Mouse (Mus musculus) MEL (cell line): ENCODE data around the gene Slc2a9. TPM values are rescaled to one million over a fixed set of nuclear protein-coding genes. Genes with fewer than 3 reads are reported as not detected.

Experiments
- DNase-seq: peaks from one replicate; pipeline ENCODE4 v3.0.0; 2011; ENCODE audit warnings: low read depth, low spot score
- H3K27ac ChIP-seq: 2 replicates; pipeline ENCODE4 v1.5.1; 2012; ENCODE audit warnings: low read depth, mild to moderate bottlenecking, control low read depth, low read length, moderate library complexity; ENCODE audit not compliant: control insufficient read depth
- H3K27me3 ChIP-seq, 2 experiments: fragments of 150-350 bp in 1 of 2; sonication (generic) in 1 of 2; 2 replicates each; pipeline ENCODE4 v1.6.1; 2012; ENCODE audit warnings: low read length in 2 of 2, mild to moderate bottlenecking in 2 of 2, improper control_type of control experiment in 1 of 2, moderate library complexity in 1 of 2; ENCODE audit not compliant: insufficient read depth in 2 of 2, control insufficient read depth in 1 of 2
- H3K36me3 ChIP-seq, 2 experiments: 2 replicates each; pipeline ENCODE4 v1.6.1; 2012 to 2014; ENCODE audit warnings: low read length in 2 of 2, improper control_type of control experiment in 1 of 2, inconsistent platforms in 1 of 2, mild to moderate bottlenecking in 1 of 2; ENCODE audit not compliant: insufficient read depth in 2 of 2, control insufficient read depth in 1 of 2
- H3K4me1 ChIP-seq, 2 experiments: fragments of 150-350 bp in 1 of 2; sonication (generic) in 1 of 2; 2 replicates each; pipeline ENCODE4 v1.6.1; 2012; ENCODE audit warnings: low read length in 2 of 2, improper control_type of control experiment in 1 of 2, mild to moderate bottlenecking in 1 of 2; ENCODE audit not compliant: insufficient read depth in 2 of 2, control insufficient read depth in 1 of 2
- H3K4me3 ChIP-seq, 2 experiments: fragments of 150-350 bp in 1 of 2; sonication (generic) in 1 of 2; 2 replicates each; pipeline ENCODE4 v1.5.1; 2012; ENCODE audit warnings: low read depth in 2 of 2, low read length in 2 of 2, mild to moderate bottlenecking in 2 of 2, moderate library complexity in 2 of 2, control low read depth in 1 of 2, improper control_type of control experiment in 1 of 2; ENCODE audit not compliant: control insufficient read depth in 1 of 2, insufficient read depth in 1 of 2
- H3K79me2 ChIP-seq: 2 replicates; pipeline ENCODE4 v1.6.1; 2012; ENCODE audit warnings: mild to moderate bottlenecking, low read length, moderate library complexity; ENCODE audit not compliant: control insufficient read depth, poor library complexity, insufficient read depth
- H3K9ac ChIP-seq: 2 replicates; pipeline ENCODE4 v1.6.1; 2012; ENCODE audit warnings: low read depth, mild to moderate bottlenecking, control low read depth, low read length, moderate library complexity; ENCODE audit not compliant: control insufficient read depth, poor library complexity, severe bottlenecking
- H3K9me3 ChIP-seq: fragments of 150-350 bp; sonication (generic); replicated peaks from 2 replicates; pipeline ENCODE4 v1.6.1; 2012; ENCODE audit warnings: mild to moderate bottlenecking, low read length, improper control_type of control experiment, moderate library complexity; ENCODE audit not compliant: insufficient read depth
- CTCF ChIP-seq, 3 experiments: IDR thresholded peaks in 2 of 3; conservative IDR thresholded peaks in 1 of 3; 2 replicates each; pipeline ENCODE4 v1.5.1; 2011 to 2012; ENCODE audit warnings: low read length in 3 of 3, low read depth in 2 of 3, mild to moderate bottlenecking in 2 of 3, improper control_type of control experiment in 1 of 3, inconsistent platforms in 1 of 3, mixed read lengths in 1 of 3, moderate library complexity in 1 of 3; ENCODE audit not compliant: control insufficient read depth in 1 of 3, insufficient read depth in 1 of 3, poor library complexity in 1 of 3, severe bottlenecking in 1 of 3
- E2F4 ChIP-seq: IDR thresholded peaks from 2 replicates; pipeline ENCODE4 v1.6.1; 2011; ENCODE audit warnings: low read depth, low read length, improper control_type of control experiment, borderline replicate concordance
- ELF1 ChIP-seq: IDR thresholded peaks from 2 replicates; pipeline ENCODE4 v1.6.1; 2014; ENCODE audit warnings: low read depth, mild to moderate bottlenecking, inconsistent platforms, low read length, improper control_type of control experiment, moderate library complexity
- EP300 ChIP-seq, 2 experiments: IDR thresholded peaks; 2 replicates each; pipeline ENCODE4 v1.6.1; 2011; ENCODE audit warnings: improper control_type of control experiment in 2 of 2, low read length in 2 of 2, low read depth in 1 of 2, mild to moderate bottlenecking in 1 of 2
- ETS1 ChIP-seq: IDR thresholded peaks from 2 replicates; pipeline ENCODE4 v1.6.1; 2012; ENCODE audit warnings: low read depth, mild to moderate bottlenecking, inconsistent platforms, low read length, improper control_type of control experiment, moderate library complexity
- GABPA ChIP-seq: IDR thresholded peaks from 2 replicates; pipeline ENCODE4 v1.6.1; 2012; ENCODE audit warnings: low read depth, mild to moderate bottlenecking, inconsistent platforms, low read length, improper control_type of control experiment, moderate library complexity
- JUND ChIP-seq: IDR thresholded peaks from 2 replicates; pipeline ENCODE4 v1.6.1; 2011; ENCODE audit warnings: low read depth, mild to moderate bottlenecking, improper control_type of control experiment, low read length
- MAFK ChIP-seq: IDR thresholded peaks from 2 replicates; pipeline ENCODE4 v1.6.1; 2011; ENCODE audit warnings: low read depth, mild to moderate bottlenecking, low read length, improper control_type of control experiment, borderline replicate concordance
- MAZ ChIP-seq: IDR thresholded peaks from 2 replicates; pipeline ENCODE4 v1.6.1; 2012; ENCODE audit warnings: low read depth, mild to moderate bottlenecking, inconsistent platforms, low read length, improper control_type of control experiment
- MEF2A ChIP-seq: IDR thresholded peaks from 2 replicates; pipeline ENCODE4 v1.6.1; 2014; ENCODE audit warnings: low read depth, mild to moderate bottlenecking, inconsistent platforms, low read length, improper control_type of control experiment; ENCODE audit not compliant: poor library complexity, insufficient replicate concordance, severe bottlenecking; ENCODE audit errors: extremely low read depth
- MXI1 ChIP-seq: IDR thresholded peaks from 2 replicates; pipeline ENCODE4 v1.6.1; 2011; ENCODE audit warnings: mild to moderate bottlenecking, low read depth, low read length, improper control_type of control experiment
- MYB ChIP-seq: IDR thresholded peaks from 2 replicates; pipeline ENCODE4 v1.6.1; 2011; ENCODE audit warnings: mild to moderate bottlenecking, low read depth, low read length, improper control_type of control experiment
- POLR2A ChIP-seq, 2 experiments: IDR thresholded peaks; 2 replicates each; pipeline ENCODE4 v1.6.1; 2011 to 2012; ENCODE audit warnings: low read length in 2 of 2, mild to moderate bottlenecking in 2 of 2, control low read depth in 1 of 2, improper control_type of control experiment in 1 of 2, low read depth in 1 of 2, moderate library complexity in 1 of 2; ENCODE audit not compliant: control insufficient read depth in 1 of 2, insufficient read depth in 1 of 2, poor library complexity in 1 of 2
- POLR2AphosphoS5 ChIP-seq: IDR thresholded peaks from 2 replicates; pipeline ENCODE4 v1.6.1; 2012; ENCODE audit warnings: low read depth, borderline replicate concordance, mild to moderate bottlenecking, inconsistent platforms, low read length, moderate library complexity, mixed read lengths
- SIN3A ChIP-seq: IDR thresholded peaks from 2 replicates; pipeline ENCODE4 v1.6.1; 2012; ENCODE audit warnings: low read length, improper control_type of control experiment, inconsistent platforms
- SMC3 ChIP-seq: IDR thresholded peaks from 2 replicates; pipeline ENCODE4 v1.6.1; 2011; ENCODE audit warnings: low read depth, low read length, improper control_type of control experiment
- TBP ChIP-seq: IDR thresholded peaks from 2 replicates; pipeline ENCODE4 v1.8.0; 2011; ENCODE audit warnings: low read depth, low read length, improper control_type of control experiment
- TCF12 ChIP-seq: IDR thresholded peaks from 2 replicates; pipeline ENCODE4 v1.6.1; 2014; ENCODE audit warnings: low read depth, mild to moderate bottlenecking, inconsistent platforms, low read length, improper control_type of control experiment, moderate library complexity
- UBTF ChIP-seq: IDR thresholded peaks from 2 replicates; pipeline ENCODE4 v1.6.1; 2012; ENCODE audit warnings: low read depth, mild to moderate bottlenecking, inconsistent platforms, low read length, improper control_type of control experiment, moderate library complexity, borderline replicate concordance; ENCODE audit not compliant: insufficient read depth
- USF1 ChIP-seq: IDR thresholded peaks from 2 replicates; pipeline ENCODE4 v1.6.1; 2014; ENCODE audit warnings: low read depth, mild to moderate bottlenecking, inconsistent platforms, low read length, improper control_type of control experiment, moderate library complexity
- USF2 ChIP-seq, 2 experiments: IDR thresholded peaks; 2 replicates each; pipeline ENCODE4 v1.6.1; 2011 to 2012; ENCODE audit warnings: improper control_type of control experiment in 2 of 2, low read length in 2 of 2, borderline replicate concordance in 1 of 2, inconsistent platforms in 1 of 2, low read depth in 1 of 2, mild to moderate bottlenecking in 1 of 2; ENCODE audit not compliant: insufficient read depth in 1 of 2
- ZC3H11A ChIP-seq: IDR thresholded peaks from 2 replicates; pipeline ENCODE4 v1.6.1; 2012; ENCODE audit warnings: low read depth, mild to moderate bottlenecking, inconsistent platforms, low read length, improper control_type of control experiment
- ZKSCAN1 ChIP-seq: IDR thresholded peaks from 2 replicates; pipeline ENCODE4 v1.6.1; 2012; ENCODE audit warnings: low read depth, mild to moderate bottlenecking, inconsistent platforms, low read length, improper control_type of control experiment, moderate library complexity
- polyA plus RNA-seq, 2 experiments: library from polyadenylated mRNA; stranded (reverse) in 1 of 2; unstranded in 1 of 2; fragments of >175 nt in 1 of 2; fragments of >200 nt in 1 of 2; gene quantifications; 2 replicates each; pipeline versions ENCODE4 v1.2.1 to v1.2.4; 2012; ENCODE audit warnings: low replicate concordance in 2 of 2, low read depth in 1 of 2; ENCODE audit not compliant: insufficient read length in 2 of 2, insufficient read depth in 1 of 2, missing spikeins in 1 of 2
- total RNA-seq: library from RNA; depleted of rRNA; stranded (reverse); fragments of 300-350 nt; gene quantifications from 2 replicates; pipeline ENCODE4 v1.2.3, GENCODE M21; 2012

Gene Slc2a9
- total and polyA plus RNA-seq, 3 experiments, result 1.1 to 4.2 TPM; not detected in 1

DNA sequence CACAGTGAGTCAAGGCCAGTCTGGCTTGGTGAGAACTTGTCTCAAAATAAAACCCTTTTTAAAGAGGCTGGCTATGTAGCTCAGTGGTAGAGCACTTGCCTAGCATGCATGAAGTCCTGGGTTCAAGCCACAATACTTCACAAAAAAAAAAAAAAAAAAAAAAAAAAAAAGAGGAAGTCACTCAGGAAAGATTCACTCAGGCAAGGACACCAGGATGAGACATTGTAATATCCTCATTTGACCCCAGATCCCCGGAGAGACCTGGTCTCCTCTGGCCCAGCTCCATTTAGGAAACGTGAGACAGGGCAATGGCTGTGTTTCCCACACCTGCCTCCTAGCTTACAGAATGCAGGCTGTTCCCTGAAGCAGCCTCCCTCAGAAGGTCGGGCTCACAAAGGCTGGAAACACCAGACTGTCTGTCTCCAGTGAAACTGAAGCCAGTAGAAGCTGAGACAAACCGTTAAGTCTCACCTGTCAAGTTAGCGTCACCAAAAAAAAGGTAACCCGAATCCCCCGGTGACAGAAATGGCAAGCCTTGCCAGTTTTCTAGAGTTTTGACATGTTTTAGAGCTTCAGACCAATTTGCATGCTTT, 19.3 kb downstream of the Slc2a9 start (continued):
- TF ChIP-seq MAZ (no peak), MAFK (no peak)
- TF ChIP-seq, all 39 proteins: peak for 7

DNA sequence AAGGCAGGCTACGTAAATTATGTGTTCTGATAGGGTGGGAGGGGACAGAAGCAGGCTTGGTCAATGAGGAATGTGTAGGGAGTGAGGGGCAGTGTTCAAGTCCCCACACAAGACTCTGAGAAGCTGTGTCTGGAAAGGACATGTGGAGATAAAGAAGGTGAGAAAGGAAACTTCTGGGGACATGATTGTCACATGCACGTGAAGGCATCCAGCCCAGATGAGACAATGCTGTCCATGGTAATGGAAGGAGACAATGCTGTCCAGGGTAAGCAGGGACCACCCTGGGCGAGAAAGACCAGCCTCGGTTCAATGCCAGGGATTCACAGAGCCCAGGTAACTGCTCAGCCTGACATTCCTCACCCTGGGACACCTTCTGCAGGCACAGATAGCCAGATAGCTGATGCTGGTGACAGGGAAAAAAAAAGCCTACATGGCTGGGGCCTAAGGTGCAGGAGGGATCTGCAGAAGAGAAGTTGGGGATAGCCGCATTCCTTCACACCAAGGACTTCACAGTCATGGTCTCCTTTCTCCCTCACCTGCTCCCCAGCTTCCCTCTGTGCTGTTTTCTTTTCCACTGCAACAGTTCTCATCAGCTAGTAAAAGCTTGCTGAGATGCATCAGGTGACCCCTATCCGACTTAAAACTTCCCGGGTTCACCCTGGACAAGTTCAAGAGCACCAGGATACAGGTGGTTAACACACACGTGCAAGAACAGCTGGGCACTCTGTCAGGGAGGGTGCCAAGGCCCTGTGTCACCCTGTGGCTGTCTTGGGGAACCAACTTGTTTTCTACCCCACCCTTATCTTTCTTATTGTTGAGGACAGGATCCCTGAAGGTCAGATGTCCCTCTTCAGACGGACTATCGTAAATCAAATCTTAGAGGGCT, 21.9 kb downstream of the Slc2a9 start:
- H3K4me3 ChIP-seq, result peak overlapping the region; percentile 86
- H3K27ac ChIP-seq, result peak overlapping the region; percentile 0; the same call in 1 of the 2 replicates
- no peaks in the 10 kb centered on the region for H3K9me3 ChIP-seq
- peak; percentile 36 for DNase-seq
- H3K4me1 ChIP-seq, result peaks cover 4 to 41% of the 10 kb centered on the region in 2 experiments
- TF ChIP-seq SIN3A (no peak), MEF2A (no peak), ZC3H11A (no peak), E2F4 (no peak), POLR2AphosphoS5 (no peak), ELF1 (no peak), MXI1 (peak; percentile 60), ZKSCAN1 (no peak)
- TF ChIP-seq, all 39 proteins: peak for 1
- H3K79me2 ChIP-seq, result no peaks in the 10 kb centered on the region
- no peaks in the 10 kb centered on the region for H3K27me3 ChIP-seq
- H3K9ac ChIP-seq, result peak overlapping the region; percentile 83
- H3K36me3 ChIP-seq, result peaks cover 0 to 14% of the 10 kb centered on the region in 2 experiments; a peak in 2 of 4 replicates

DNA sequence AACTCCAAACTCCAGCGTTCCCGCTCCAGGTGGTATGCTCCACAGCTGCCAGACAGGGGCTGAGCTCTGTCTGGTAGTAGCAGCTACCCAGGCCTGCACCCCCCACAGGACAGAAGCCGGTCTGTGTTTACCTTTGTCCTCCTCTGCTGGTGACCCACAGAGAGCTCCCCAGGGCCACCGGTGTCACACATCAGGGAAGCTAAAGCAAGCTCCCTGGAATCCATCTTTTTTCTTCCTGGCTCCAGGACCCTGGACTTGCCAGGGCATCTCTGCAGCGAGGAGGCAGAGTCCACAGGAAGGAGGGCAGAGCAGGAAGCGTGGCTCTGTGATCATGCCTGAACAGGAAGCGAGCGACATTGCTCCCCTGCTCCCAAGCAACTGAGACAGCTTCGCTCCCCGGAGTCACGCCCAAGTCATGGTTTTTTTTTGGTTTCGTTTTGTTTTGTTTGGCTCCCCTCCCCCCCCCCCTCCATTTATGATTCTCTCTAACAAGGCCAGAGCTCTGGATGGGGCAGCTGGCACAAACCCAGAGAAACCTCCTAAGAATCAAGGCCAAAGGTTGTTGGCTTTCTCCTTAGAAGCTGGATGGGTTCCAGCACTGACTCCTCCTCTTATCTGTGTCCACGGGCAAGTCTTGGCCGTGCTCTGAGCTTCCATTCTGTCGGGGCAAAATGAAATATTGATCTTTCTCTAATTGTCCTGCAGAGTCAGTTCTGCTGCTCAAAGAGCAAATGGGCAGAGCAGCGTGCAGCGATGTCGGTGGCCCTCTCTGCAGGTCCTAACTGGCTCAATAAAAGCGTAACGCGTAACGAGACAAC, 22.8 kb downstream of the Slc2a9 start:
- H3K9ac ChIP-seq, result peak overlapping the region; percentile 83
- DNase-seq, result peak; percentile 88
- peak overlapping the region; percentile 86 for H3K4me3 ChIP-seq
- no peaks in the 10 kb centered on the region for H3K79me2 ChIP-seq
- peaks cover 0 to 14% of the 10 kb centered on the region in 2 experiments; a peak in 2 of 4 replicates for H3K36me3 ChIP-seq
- H3K27me3 ChIP-seq, result no peaks in the 10 kb centered on the region
- no peaks in the 10 kb centered on the region for H3K9me3 ChIP-seq
- peaks cover 4 to 40% of the 10 kb centered on the region in 2 experiments for H3K4me1 ChIP-seq
- peak overlapping the region; percentile 63 for H3K27ac ChIP-seq
- TF ChIP-seq SMC3, result no peak
- no peak for TF ChIP-seq EP300 (IDR thresholded peaks at IDR 0.05; ENCODE audit: low read depth in 1 of 2, low read length in 2 of 2)
- TF ChIP-seq MAFK, result no peak
- TF ChIP-seq ETS1, result peak; percentile 67
- no peak for TF ChIP-seq GABPA
- no peak for TF ChIP-seq E2F4
- TF ChIP-seq UBTF, result no peak
- TF ChIP-seq USF2 (IDR thresholded peaks at IDR 0.05; ENCODE audit: borderline replicate concordance in 1 of 2, insufficient read depth in 1 of 2, low read depth in 1 of 2, low read length in 2 of 2), result no peak
- TF ChIP-seq CTCF (IDR thresholded peaks at IDR 0.05 in 2 of 3, conservative IDR thresholded peaks at IDR 0.05 in 1 of 3; ENCODE audit: control insufficient read depth in 1 of 3, insufficient read depth in 1 of 3, low read depth in 2 of 3, low read length in 3 of 3, poor library complexity in 1 of 3, severe bottlenecking in 1 of 3), result no peak
- TF ChIP-seq SIN3A, result peak; percentile 80
- peak; percentile 66 for TF ChIP-seq ELF1
- peak in 1 of 2 experiments; percentile 66; a peak in 2 of 4 replicates for TF ChIP-seq POLR2A (IDR thresholded peaks at IDR 0.05; ENCODE audit: control insufficient read depth in 1 of 2, insufficient read depth in 1 of 2, low read depth in 1 of 2, low read length in 2 of 2, poor library complexity in 1 of 2)
- no peak for TF ChIP-seq ZKSCAN1
- TF ChIP-seq USF1, result no peak
- TF ChIP-seq TBP, result peak; percentile 66
- peak; percentile 87; the same call in 1 of the 2 replicates for TF ChIP-seq JUND
- no peak for TF ChIP-seq TCF12
- TF ChIP-seq MYB, result no peak
